Mouse (Mus musculus): ENCODE measurements around the gene Prpf19.

Prpf19 gene

DNA sequence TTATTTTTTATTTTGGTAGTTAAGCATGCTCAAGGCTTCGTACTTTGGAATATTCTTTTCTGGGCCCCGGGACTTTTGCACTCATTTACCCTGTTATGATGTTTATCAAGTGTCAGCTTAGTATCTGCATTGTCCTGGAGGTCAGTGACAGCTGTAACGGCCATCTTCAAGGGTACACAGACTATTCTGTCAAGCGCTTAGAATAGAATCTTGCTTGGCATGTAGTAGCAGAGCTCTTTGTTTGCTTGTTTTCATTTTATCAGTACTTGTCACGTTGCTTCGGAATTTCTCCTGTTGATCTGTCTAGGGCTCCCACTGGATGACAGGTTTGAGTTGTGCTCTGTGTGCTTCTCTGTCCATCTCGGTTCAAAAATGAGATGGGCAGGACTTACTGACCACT is 1.8 kb downstream of the Prpf19 start:
- DNase-seq = no peak

DNA sequence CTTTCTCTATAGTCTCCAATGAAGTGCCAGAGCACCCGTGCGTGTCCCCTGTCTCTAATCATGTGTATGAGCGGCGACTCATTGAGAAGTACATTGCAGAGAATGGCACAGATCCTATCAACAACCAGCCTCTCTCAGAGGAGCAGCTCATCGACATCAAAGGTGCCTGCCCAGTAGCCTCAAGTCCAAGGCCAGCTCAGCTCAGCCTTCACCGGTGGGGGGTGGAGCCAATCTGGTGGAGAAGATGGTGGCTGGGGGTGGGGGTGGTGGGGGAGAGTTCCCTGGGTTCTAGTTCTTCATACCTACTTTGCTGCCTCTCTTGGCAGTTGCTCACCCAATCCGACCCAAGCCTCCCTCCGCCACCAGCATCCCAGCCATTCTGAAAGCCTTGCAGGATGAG is 2.5 kb downstream of the Prpf19 start:
- no peak for DNase-seq

DNA sequence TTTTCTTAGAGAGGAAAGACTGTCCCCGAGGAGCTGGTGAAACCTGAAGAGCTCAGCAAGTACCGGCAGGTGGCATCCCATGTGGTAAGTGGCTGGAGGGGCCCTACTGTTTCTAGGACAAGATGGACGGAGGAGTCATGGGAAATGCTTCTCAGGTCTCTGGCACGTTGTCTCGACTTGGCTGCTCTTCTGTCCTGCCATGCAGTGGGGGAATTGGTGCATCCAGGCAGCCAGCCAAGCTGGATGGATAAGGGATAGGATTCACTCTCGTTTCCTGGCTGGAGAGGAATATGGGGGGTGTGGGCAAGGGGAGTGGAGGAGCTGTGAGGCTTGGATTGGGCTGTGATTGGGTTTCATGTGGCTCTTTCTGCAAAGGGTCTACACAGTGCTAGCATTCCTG is 5.3 kb downstream of the Prpf19 start:
- DNase-seq = no peak

DNA sequence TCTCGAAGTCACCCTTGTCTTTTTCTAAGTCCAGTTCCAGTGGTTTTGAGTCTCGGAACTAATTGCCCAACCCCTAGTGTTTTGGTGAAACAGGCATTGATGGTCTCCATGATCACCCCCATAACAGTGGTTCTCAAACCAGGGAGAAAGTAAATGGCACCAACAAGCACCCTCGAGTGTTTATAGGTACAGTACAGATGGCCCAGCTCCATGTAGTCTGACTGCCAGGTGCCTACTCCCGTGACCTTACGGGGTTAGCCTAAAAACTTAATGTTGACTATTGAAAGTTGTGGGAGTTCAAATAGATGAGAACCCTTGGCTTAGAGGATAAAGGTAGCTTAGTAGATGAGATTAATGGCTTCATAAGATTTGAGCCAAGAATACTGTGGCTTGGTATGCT is 6.0 kb downstream of the Prpf19 start:
- no peak for DNase-seq

DNA sequence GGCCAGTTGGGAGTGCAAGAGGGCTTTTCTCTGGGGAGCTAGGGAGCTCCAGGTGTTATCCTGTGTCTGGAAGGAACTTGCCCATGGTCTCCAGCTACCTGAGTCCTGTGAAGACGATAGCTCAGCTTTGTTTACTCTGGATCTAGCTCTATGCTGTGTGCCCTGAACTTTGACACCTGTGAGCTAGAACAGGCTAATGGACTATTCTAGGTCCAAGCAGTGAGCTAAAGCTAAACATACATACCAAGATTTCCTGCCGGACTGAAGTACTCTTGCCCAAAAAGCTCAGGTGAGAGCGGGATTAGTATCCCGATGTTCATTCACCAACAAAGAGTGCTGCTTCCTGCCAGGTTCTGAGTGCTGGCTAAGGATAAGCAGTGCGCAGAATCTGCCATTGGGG is 9.5 kb downstream of the Prpf19 start:
- DNase-seq = no peak

DNA sequence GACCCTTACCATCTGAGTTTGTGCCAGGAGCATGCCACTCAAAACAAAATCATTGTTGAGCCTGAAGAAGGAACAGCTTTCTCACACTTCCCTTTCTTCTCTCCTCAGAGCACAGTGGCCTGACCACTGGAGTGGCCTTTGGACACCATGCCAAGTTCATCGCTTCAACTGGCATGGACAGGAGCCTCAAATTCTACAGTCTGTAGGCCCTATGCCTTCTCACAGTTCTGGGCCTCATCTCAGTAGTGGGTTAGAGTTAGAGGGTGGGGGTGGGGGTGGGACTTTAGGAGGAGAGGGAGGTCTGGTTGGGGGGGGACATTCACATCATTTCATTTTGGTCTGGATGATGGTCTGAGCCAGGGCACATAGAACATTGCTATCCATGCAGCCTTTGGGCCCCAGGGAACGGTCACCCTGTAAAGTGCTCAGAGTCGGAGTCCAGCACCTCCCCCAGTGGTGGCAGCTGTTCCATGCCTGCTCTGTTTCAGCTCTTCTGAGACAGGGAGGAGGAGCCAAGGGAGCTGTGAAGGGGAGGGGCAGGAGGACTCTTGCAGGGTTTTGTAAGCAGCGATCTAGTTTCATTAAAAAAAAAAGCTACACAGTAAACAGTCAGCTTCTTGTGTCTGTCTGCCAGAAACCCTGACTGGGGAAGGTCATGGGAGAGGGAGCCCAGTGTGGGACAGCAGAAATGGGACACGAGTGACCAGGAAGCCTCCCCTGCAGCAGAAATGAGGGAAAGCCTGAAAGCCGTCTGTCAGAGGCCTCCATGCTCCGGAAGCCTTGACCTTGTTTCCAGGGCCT is 10.1 kb downstream of the Prpf19 start:
- DNase-seq = no peak

DNA sequence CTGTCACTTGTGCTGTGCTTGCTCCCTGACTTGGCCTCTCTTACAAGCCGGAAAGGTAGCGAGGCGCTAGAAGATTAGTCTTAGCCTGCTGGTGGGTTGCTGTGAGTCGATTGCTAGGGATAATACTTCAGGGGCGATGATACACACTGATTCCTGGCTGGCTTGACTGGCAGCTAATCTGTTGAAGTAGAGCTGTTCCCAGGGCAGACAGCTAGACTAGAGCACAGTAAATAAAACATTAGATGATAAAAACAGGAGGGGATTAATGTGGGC is 10.6 kb downstream of the Prpf19 start:
- DNase-seq = no peak

DNA sequence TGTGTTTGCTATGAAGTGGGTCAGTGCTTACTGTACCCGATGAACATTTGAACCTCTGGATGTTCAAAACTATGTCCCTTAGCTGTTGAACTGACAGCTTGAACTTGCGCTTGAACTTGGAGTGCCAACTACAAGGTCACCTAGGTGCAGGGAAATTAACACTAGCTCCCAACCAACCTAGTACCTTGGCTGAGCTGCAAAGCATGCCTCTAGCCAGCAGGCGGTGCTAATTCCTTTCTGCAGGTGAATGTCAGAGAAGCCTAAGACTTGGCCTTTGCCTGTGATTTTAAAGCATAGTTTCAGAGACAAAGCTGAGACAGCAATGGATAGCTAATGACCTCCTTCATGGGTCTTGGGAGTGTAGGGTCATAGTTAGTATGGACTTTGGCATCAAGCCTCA is 12.9 kb downstream of the Prpf19 start:
- peak; percentile 64 for DNase-seq

DNA sequence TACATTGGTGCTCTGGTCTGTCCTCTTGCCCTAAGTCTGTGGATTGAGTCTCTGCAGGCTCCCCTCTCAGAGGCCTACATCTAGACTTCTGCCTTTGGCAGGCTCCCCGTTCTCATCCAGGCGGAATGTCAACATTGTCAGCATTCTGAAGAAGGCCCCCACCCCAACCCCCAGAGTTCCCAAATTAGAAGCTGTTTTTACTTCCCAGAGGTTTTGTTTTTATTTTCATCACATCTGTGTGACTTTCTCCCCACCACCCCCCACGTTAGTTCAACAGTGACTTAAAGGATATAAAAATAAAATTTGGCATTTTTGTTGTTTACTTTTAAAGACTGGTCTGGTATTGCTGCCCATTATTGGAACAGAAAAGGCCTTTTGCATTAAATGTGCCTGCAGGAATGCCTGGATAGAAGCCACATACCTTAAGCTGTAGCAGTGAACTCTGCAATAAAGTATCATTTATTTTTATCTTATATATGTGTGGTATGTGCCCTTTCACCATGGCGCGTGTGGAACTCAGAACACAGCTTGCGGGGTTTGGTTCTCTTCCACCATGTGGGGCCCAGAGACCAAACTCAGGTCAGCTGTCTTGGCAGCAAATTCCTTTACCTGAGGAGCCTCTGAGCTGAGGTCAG is 14.2 kb downstream of the Prpf19 start:
- DNase-seq = no peak

DNA sequence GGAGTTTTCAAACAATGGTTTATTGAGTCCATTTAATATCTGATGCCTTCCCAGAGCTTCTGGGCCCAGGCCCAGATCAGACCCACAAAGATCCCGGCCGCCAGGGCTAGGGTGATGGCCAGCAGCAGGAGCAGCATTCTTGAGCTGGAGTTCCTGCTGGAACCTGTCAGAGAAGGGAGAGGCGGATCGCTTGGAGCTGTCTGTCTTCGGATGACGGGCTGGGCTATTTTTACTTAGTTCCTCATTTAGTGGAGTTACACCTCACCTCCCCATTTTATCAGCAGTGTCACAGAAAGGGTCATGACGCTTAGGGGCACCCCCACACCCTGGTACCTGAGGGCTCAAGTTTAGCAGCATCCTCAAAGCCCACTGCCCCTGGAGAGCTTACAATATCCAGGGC is 19.3 kb downstream of the Prpf19 start:
- no peak for DNase-seq

DNA sequence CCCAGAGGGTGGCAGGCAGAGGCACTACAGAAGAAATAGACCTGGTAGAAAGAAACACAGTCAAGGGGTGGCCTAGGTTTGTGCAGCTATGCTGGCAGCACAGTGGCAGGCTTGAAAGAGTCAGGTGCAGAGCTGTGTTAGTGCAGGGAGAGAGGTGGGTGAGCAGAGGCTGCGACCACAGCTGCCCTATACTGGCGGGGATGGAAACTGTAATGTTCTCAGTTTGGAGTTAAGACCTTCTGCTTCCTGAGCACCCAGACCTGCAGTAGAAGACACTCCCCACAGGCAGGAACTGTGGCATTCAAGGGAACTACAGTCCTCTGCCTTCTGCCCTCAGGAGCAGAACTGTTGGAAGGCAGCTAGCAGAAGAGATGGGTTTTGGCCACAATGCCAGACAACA is 19.8 kb downstream of the Prpf19 start:
- no peak for DNase-seq

DNA sequence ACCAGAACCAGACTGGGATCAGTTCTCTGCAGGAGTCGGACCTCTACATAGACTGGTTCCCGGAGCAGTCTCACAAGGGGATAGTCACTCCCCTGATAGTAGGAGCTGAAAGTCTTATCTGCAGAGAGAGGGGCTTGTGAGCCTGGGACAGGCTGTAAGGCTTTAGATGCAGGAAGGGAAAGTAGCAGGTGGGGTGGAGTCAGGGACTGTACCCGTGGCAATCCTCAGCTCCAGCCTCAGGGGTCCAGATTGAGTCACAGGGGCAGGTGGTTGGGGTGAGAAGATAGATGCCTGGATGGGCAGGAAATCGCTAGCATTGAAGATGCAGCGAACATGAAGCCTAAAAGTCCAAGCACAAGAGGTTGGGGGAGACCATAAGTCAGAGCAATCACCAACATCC is 21.5 kb downstream of the Prpf19 start:
- no peak for DNase-seq

DNA sequence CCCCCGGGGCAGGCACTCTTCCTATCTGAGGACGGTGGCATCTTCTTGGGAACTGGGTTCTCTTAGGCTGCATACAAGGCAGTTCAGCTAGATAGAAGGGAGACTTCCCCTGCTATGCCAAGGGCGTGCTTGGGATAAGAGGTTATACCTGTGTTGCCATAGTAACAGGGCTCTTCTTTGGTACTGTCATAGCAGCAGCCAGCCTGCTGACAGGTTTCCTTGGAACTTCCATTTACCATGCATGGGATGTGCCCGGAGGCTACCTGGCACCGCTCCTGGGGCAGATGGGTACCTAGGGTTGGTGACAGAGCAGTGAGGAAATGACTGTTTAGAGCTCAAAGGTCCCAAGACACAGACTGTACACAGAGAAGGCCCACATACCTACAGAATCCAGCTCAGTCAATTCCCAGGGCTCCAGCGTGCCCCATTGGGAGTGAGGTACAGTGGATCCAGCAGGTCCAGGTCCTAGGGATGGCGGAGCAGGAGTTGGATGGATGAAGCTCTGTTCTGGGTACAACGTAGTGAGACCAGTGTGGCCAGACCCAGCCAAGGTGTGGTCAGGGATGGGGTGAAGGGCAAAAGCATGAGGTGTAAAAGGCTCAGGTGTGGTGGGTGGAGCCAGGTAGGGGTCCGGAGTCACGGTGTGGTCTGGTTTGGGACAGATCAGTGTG is 23.4 kb downstream of the Prpf19 start:
- DNase-seq = no peak

DNA sequence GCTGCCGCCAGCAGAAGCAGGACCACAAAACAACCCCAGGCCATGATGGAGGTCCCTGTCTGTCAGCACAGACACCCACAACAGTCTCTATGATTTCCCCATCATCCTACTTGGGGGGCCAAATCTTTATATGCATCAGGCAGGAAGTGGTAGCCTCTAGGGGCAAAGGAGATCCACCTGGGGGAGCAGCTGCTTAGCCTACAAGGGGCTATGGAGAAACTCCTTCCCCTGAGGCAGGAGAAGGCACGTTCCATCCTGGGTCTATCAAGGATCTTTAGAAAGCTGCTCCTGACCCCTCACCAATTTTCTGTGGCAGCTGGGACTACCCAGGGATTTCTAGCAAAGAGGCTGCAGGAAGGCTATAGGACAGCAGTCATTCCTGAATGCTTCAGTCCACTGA is 25.5 kb downstream of the Prpf19 start, which contains the start of gene Zp1:
Gene Zp1 (minus strand): TSS at position 101 of the 400 bp plus-strand sequence.
- DNase-seq = no peak

DNA sequence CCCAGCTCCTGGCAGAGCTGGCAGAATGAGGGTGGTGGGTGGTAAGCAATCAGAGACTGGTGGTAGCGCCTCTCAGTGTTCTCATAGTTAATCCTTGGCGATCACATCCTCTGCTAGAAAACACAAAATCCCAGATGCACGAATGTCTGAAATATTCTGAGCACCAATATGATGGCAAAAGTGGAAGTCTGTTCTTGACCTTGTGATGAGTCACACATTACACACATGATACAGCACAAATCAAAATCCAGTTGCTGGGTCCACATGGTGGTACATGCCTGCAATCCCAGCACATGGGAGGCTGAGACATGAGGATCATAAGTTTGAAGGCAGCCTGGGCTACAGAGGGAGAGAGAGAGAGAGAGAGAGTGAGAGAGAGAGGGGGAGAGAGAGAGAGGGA is 26.0 kb downstream of the Prpf19 start:
- DNase-seq = no peak

DNA sequence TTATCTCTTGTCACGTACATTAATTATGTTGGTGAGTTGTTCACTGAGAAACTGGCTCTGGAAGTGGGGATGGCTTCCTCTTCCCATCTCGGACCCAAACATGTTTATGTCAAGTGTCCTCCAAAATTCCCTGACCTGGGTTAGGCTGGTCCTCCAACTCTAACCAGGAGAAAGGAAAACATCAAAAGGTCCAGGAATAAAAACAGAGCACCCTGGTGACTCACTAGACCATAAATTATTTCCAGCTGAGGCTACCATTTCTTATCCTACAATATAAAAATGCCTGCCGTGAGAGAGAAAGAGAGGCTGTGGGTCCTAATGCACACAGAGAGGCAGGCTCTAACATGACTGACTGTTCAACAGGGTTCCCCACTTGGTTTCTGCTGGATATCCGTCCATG is 29.2 kb downstream of the Prpf19 start:
- DNase-seq = no peak

DNA sequence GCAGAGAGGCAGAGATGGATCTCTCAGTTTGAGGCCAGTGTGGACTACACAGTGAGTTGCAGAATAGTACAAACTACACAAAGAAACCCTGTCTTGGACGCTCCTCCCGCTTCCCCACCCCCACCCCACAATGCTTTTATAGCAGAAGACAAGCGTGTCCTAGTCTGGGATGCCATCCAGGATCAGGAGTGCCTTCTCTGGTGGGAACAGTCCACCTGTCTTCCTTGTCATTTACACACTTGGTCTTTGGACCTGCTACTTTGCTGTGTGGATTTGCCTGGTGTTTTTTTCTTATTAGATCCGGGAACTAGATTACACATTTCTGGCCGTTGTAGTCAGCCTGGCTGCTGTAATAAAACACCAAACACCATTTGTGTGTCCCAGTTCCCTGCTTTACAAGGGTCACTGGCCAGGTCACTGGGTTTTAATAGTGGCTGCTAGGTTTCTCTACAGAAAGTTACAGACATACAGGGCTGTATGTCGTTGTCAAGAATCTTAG is 31.1 kb downstream of the Prpf19 start:
- DNase-seq = no peak

DNA sequence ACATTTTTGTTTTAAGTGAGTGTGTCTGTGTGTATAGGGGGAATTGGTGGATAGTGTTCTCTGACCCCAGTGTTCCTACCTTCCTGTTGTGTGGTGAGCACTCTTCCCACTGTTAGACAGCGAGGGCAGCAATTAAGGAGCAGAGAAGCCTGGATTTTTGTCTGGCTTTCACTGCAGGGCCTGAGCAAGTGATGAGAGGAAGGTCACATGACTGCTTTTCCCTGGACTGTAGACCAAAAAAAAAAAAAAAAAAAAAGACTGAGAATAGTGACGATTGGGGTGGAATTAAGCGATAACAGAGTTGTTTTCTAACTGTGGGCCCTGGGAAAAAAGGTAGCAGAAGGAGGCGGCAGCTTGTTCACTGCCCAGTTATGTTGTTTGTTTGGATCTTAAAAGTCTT is 31.6 kb downstream of the Prpf19 start:
- no peak for DNase-seq

DNA sequence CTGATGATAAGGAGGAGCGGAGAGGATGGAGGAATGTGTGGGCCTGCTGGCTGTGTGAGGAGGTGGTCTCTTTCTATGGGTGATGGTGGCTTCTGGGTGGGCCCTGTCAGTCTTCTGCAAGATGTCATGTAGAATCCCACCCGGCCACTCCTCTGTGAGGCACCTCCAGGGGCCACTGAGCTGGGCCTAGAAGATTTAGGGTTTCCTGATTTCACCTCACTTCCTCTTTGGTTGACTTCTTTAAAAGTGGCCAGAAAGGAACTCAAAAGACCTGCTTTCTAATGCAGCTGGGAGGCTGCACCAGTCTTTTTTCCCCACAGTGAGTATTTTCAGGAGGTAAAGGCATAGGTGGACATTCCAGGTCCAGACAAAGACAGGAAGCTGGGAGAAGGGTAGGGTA is 35.6 kb downstream of the Prpf19 start:
- DNase-seq = no peak

DNA sequence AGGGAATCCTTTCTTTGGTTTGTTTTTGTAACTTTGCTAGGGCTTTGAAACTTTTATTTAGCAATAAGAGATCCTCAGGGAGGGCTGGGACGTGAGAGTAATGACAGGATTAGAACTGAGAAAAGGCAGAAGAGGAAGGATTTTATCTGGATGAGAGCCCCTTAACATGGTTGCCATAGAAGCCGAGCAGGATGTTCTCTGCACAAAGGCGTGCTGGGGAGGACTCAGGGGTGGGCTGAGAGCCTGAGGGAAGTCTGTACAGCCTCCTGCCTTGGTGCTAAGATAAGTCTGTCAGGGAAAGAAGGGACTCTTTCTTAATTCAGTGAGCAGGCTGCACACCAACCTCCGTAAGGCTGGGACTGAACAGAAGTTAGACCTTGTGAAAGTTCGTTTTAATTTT is 40.0 kb downstream of the Prpf19 start:
- no peak for DNase-seq

DNA sequence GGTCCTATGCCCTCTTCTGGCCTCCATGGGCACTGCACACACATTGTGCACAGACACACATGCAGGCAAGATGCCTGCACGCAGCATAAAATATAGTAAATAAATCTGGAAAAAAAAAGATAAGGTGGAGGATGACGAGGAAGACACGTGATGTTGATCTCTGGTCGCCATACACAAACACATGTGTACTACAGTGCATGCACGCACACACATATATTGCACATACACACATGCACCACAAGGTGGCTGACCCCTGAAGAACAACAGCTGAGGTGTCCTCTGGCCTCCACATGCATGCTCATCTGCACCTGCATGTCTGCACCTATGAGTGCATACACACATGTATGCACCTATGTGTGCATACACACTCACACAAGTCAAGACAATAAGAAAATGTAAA is 41.0 kb downstream of the Prpf19 start:
- no peak for DNase-seq

DNA sequence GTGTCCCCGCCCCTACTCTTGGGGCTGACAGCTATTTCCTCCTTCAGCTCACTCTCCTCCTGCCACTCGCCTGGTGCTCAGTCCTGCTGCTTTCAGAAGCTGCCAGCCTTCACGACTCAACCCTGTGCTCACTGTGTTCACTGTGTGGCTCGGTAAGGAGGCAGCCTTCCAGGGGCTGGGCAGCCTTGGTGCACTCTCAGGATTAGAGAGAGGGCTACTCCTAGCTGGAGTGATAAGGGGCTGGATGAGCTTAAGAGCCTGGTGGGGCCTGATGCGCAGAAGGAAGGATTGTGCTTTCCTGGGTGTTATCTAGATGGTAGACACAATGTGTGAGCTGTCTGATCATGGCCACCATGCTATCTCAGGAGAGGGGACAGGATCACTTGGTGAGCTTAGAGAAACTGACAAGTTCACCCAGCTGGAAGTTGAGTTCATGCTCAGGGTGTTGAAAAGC is 42.1 kb downstream of the Prpf19 start, which contains the start of gene Ptgdr2:
Gene Ptgdr2 (plus strand): TSS at position 51 of the 454 bp plus-strand sequence.
- no peak for DNase-seq

DNA sequence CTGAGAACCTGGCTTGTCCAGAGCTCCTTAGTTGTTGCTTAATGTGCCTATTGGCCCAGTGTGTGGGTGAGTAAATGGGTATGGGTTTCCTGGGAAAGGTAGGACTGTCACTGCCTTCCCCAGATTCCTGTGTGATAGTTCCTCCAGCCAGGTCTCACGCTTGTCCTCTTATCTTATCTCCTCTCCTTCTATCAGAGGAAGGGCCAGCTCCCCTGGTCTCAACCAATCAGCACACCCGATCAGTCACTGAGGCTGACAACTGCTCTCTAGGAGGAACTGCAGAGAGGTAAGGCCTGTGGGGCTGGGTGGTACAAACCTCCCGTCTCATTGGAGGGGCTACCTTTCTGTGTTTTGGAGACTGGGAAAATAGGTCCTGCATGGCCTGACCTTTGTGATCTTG is 43.7 kb downstream of the Prpf19 start:
- no peak for DNase-seq
